Mouse (Mus musculus) gastrocnemius, postnatal 25 days (tissue): ENCODE results near the gene Ppt2. TPM values are rescaled to one million over a fixed set of nuclear protein-coding genes. Genes with fewer than 3 reads are reported as not detected.
A peak's percentile ranks its signal among the peaks of the same experiment; 100 is the strongest.

Experiments used
- DNase-seq: peaks from one replicate; pipeline ENCODE4 v3.0.0; 2022
- total RNA-seq, 2 experiments: library from RNA; stranded (reverse); gene quantifications; 1 replicate in 1 of 2; 2 replicates in 1 of 2; pipeline ENCODE4 v1.2.3; 2021

Ppt2 gene
- total RNA-seq, 2 experiments from 2014 or later, result 37.2 to 43.0 TPM

- DNase-seq, result peak; percentile 57
Observed at GRCm38 (mm10) chr17:34656666-34657065, 28.4 kb upstream of the Ppt2 start.

GRCm38 (mm10) chr17:34655581-34655991, 27.3 kb upstream of the Ppt2 start:
- DNase-seq, result peak; percentile 95

- no peak for DNase-seq
Observed at GRCm38 (mm10) chr17:34655160-34655559, 26.9 kb upstream of the Ppt2 start.

- peak; percentile 58 for DNase-seq
Observed at GRCm38 (mm10) chr17:34654392-34654791, 26.1 kb upstream of the Ppt2 start.

DNA sequence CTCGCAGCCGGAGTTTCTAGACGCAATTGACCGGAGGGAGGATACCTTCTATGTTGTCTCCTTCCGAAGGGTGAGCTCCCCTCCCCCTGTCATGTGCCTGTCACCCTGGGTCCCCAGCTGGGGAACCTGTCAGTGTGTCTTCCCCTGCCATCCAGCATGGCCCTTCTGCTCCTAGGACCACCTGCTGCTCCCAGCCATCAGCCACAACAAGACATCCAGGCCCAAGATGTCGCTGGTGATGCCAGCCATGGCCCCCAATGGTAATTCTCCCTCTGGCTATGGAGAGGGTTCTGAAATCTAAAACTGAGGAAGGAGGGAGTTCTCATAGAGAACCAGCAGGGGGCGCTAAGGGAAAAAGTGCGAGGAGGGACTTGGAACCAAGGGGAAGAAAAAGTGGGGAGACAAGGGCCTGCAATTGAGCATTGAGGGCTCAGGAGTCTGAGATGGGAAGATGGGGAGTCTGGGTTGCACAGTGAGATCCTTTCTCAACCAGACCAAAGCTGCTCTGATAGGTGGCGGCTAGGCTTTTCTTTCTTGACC, 25.5 kb upstream of the Ppt2 start:
- no peak for DNase-seq

GRCm38 (mm10) chr17:34652985-34653384, 24.7 kb upstream of the Ppt2 start:
- no peak for DNase-seq

DNA sequence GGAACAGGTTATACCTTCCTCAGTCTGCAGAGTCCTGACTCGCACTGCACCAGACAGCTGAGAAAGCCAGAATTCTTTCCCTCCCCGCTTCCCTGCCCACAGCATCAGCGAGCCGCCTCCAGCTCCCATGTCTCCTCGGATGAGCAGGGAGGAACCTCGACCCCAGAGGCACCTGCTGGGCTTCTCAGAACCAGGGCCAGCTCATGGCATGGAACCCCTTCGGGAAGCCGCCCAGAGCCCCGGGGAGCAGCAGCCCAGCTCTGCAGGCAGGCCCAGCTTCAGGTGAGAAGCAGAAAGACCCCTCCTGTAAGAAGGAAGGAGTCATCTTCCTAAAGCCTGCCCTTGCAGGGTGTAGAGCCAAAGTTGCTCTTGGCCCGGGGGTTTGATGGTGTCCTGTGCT, 24.2 kb upstream of the Ppt2 start:
- no peak for DNase-seq

DNA sequence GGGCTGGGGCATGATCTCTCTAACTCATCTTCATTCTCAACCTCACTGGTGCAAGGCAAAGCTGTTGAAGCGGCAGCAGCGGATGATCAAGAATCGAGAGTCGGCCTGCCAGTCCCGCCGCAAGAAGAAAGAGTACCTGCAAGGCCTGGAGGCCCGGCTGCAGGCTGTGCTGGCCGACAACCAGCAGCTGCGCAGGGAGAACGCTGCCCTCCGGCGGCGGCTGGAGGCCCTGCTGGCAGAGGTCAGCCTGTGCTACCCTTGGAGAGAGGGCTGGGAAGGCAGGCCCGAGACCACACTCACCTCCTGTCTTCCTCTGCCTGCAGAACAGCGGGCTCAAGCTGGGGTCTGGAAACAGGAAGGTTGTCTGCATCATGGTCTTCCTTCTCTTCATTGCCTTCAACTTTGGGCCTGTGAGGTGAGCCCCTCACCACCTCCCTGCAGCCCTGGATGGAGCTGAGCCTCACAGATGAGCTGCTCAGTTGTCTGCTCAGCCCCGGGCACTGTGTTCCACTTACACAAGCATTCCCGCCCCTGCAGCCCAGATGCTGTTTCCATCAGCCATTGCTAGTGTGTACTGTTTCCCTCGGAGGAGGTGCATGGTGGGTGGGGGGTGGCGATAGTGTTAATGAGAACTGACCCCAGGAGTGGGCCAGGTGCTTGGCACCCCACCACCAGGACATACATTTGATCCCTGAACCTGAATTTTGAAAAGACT, 23.4 kb upstream of the Ppt2 start:
- no peak for DNase-seq

- no peak for DNase-seq
Observed at GRCm38 (mm10) chr17:34650781-34651180, 22.5 kb upstream of the Ppt2 start.

- no peak for DNase-seq
Observed at GRCm38 (mm10) chr17:34649106-34649864, 21.0 kb upstream of the Ppt2 start.

GRCm38 (mm10) chr17:34648141-34648890, 20.0 kb upstream of the Ppt2 start:
- DNase-seq, result no peak

DNA sequence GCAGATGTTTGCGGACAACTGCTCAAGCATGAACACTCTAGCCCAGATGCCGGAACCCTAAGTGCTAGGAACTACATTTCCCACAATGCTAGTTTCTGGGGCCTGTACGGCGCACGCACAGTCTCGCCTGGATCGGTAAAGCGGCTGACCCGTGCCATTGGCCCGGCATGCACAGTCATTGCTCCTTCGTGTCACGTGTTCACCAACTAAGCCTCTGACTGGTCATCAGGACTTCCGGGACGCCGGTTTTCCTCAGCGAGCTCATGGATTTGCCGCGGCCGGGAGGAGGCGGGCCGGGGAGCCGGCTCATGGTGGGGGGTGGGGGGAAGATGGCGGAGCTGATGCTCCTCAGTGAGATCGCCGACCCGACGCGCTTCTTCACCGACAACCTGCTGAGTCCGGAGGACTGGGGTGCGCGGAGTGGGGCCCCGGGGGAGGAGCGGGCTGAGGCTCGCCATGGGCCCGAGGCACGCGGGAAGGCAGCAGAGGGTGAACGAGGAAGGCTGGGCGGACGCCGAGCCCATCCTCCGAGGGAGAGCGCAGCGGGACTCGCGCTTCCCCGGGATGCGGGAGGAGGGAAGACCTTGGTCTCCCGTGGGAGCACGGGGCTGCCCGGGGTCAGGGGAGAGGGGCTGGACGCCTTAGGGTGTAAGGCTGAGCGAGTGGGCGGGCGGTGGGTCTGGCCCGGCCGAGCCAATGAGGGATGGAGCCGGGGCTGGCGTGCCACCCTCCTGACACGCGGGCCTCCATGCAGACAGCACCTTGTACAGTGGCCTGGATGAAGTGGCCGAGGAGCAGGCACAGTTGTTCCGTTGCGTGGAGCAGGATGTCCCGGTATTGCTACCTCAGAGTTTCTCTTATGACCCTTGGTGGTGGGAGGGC, 18.8 kb upstream of the Ppt2 start, which contains the start of gene Atf6b:
Gene Atf6b (plus strand): TSS at position 241 of the 882 bp plus-strand sequence.
- peak; percentile 97 for DNase-seq

- no peak for DNase-seq
Observed at GRCm38 (mm10) chr17:34645831-34646511, 17.7 kb upstream of the Ppt2 start.

GRCm38 (mm10) chr17:34645256-34645829, 17.0 kb upstream of the Ppt2 start:
- DNase-seq, result no peak

DNA sequence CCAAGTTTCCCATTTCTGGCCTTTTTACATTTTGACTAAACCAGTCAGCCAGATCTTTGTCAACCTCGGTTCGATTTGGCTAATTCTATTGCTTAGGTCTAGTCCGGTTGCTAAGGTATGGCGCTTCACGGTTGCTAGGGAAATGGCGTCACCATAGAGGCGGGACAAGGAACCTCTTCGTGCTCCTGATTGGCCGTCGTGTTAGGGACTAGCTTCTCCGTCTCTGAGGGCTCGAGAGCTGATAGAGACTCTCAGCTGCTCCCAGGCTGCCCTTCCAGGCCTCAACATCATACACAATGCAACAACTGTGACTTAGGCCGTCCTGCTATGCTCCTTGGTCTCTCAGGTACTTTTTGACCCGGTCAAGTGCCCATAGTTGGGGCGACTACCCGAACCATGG, 16.3 kb upstream of the Ppt2 start, which contains the start of gene Fkbpl:
Gene Fkbpl (plus strand): TSS at position 157 of the 400 bp plus-strand sequence.
- DNase-seq, result peak; percentile 93

GRCm38 (mm10) chr17:34643944-34644343, 15.6 kb upstream of the Ppt2 start:
- no peak for DNase-seq

DNA sequence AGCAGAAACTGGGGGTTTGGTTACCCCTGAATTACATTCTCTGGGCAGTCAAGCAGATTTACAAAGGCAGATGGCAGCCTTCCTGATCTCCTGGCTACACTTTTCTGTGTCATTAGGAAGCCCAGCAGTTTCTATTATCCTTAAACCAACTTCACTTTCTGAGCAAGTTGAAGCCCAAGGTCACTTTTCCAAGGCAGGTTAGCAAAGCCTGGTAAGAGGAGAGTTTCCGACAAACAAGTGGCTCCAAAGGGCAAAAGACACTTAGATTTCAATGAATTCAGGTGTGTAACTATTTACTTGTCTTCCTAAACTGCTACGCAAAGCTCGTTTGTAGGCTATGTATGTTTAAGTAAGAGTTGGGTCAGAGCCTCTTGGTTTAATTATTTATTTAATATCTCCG, 15.1 kb upstream of the Ppt2 start:
- DNase-seq, result no peak

- DNase-seq, result no peak
Observed at GRCm38 (mm10) chr17:34641945-34642344, 13.6 kb upstream of the Ppt2 start.

DNA sequence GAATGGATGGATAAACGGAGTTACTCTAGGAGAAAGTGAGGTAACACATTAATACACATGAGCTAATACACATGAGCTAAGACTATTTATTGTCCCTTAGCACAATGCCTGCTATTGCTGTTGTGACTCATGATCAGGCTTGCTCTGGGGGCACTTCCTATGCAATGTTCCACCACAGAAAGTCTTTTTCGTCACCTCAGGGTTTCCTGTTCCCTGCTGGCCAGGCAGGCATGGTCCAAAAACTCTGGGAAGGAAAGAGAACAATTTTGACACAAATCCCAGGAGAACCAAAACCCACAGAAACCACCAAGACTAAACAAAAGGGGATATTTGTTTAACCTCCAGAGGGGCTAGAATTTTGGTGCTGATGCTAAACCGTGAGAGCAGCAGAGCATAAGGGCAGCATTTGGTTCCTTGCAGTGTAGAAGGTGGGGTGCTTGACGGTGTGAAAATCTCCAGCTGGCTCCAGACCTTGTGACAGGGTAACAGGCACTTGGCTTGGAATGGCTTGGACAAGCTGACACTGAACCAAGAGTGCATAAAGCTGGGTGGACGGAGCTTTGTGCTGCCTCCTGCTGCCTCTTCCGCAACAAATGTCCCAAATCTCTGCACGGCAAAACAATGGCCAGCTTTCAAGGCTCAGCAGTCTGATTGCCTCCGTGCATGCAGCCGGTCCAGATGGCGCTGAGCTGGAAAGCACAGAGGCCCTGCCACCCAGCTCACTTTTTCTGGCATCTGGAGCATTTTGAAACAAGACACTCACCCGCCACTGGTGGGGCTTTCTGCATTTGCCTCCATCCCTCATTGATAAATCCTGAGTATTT, 12.7 kb upstream of the Ppt2 start:
- peak; percentile 47 for DNase-seq
